Mouse (Mus musculus): ENCODE results near the gene Hlcs. TPM values are rescaled to one million over a fixed set of nuclear protein-coding genes. Genes with fewer than 3 reads are reported as not detected.

The Hlcs gene
- total RNA-seq, 2 experiments from 2014 or later, result 16.6 to 17.4 TPM

DNA sequence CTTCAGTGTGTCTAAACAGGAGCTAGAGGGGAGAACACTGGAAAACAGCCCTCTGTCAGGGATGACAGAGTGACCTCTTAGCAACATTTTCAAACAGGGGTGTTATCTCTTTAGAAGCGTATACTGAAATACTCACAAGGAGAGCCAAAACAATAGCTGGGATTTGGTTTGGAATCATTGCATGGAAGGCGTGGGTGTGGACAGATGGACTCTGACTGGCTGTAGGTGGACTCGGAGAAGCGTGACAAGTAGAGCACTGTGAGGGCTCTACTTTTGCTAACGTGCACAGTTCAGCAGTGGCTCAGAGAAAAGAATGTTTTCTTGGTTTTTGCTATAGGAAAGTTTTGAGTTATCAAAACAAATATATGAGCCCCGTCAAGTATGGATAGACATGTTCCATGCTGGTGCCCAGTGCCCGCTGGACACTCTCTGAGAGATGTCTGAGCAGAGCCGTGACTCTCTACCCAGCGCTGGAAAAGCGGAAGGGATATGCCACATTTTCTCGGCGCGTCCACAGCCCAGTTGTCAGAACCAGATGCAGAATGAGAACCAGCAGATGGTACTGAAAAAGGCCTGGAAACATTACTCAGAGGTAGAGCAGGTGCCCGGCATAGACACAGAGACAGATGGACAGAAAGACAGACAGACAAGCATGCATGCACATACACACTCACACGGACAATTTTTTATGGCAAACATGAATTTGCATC lies 62.6 kb downstream of the Hlcs start:
- intact Hi-C loops (cut with DNase I), result loop anchor here (2.0 to 5.0 kb wide), 2 partner anchors 42 to 123 kb away; no protein-coding TSS in a partner anchor
- no peak overlapping the region for H3K4me3 ChIP-seq
- H3K27ac ChIP-seq, result peak overlapping the region; percentile 55; the same call in 1 of the 2 replicates
- no peak for TF ChIP-seq CTCF (IDR thresholded peaks at IDR 0.05)
- peak in 1 of 2 experiments; percentile 71 for DNase-seq (ENCODE audit: extremely low spot score in 1 of 2, low spot score in 2 of 2)

DNA sequence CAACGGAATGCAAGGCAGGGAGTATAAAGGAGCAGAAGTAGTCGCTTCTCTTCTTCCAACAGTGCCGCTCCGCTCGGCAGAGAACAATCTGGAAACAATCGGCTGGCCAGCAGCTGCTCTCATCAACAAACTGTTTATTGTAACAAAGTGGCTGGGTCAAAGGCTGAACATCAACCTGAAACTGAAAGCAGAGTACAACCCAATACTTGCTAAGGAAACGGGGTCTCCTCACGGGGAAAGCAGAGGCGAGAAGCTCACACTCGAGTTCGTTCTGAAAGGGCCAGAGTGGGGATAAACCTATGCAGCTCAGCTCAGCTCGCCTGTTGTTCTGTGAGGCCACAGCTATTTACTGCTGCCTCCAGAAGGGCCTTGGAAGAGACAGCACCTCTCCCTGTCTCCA lies 63.2 kb downstream of the Hlcs start:
- Histone ChIP-seq H3K4me3 (no peak overlapping the region), H3K27ac (peak overlapping the region; percentile 55; the same call in 1 of the 2 replicates)
- intact Hi-C loops (cut with DNase I), result loop anchor here (2.0 to 5.0 kb wide), 2 partner anchors 41 to 123 kb away; no protein-coding TSS in a partner anchor
- no peak for TF ChIP-seq CTCF (IDR thresholded peaks at IDR 0.05)
- DNase-seq (ENCODE audit: extremely low spot score in 1 of 2, low spot score in 2 of 2), result no peak

DNA sequence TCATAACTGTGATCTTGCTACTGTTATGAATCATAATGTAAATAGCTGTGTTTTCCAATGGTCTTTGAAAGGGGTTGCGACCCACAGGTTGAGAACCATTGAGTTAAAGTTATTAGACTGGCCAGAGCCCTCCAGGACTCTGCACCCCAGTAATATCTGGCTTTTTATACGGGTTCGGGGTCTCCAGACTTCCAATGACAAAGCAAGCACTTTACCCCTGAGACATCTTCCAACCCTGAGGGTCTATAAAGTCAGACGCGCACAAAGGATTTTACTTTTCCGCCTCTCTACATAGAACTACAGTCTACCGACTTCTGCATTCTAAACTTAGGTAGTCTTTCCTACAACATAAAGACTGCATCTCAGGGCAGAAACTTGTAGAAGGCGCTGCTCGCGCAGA lies 63.7 kb downstream of the Hlcs start:
- intact Hi-C loops (cut with DNase I), result loop anchor here (2.0 to 5.0 kb wide), 2 partner anchors 41 to 122 kb away; no protein-coding TSS in a partner anchor
- Histone ChIP-seq H3K4me3 (no peak overlapping the region), H3K27ac (no peak overlapping the region)
- DNase-seq (ENCODE audit: extremely low spot score in 1 of 2, low spot score in 2 of 2), result no peak
- TF ChIP-seq CTCF (IDR thresholded peaks at IDR 0.05), result no peak

DNA sequence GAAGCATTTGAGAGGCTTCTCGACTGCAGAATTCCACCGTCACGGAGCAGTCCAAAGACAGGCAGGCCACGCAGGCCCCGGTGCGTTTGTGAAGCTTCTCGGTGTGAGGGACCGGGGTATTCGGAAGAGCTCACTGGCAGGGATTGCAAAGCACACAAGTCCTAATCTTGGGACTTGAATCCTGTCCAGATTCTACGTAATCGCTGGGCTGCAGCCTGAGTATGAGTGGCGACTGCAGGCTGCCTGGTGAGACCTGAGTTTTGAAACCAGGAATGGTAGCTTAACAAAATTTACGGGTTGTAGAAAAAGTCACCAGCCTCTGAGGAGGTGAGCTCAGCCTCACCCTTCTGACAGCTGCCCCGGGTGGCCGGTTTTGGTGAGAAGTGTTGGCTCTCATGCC lies 64.7 kb downstream of the Hlcs start:
- H3K4me3 ChIP-seq, result no peak overlapping the region
- DNase-seq (ENCODE audit: extremely low spot score in 1 of 2, low spot score in 2 of 2), result no peak
- intact Hi-C loops (cut with DNase I), result no loop called here
- H3K27ac ChIP-seq, result no peak overlapping the region
- no peak for TF ChIP-seq CTCF (IDR thresholded peaks at IDR 0.05)

DNA sequence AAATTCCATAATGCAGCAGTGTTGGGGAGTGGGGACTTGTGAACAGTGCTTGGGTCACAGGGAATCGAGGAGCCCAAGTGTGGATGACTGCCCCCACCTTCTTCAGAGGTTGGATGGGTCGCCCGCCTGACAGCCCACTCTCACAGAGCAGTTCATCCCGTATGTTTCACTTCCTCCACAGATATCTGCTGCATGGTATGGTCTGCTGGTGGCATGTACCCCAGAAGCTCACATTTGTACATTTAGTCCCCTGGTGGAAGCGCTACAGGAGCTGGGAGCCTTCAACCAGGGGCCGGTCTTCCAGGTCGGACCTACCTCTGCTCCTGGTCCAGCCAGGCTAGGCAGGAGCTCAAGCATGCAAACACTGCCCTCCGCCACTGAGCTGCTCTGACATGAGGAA lies 66.4 kb downstream of the Hlcs start:
- Histone ChIP-seq H3K4me3 (no peak overlapping the region), H3K27ac (no peak overlapping the region)
- no peak for DNase-seq (ENCODE audit: extremely low spot score in 1 of 2, low spot score in 2 of 2)
- no peak for TF ChIP-seq CTCF (IDR thresholded peaks at IDR 0.05)
- intact Hi-C loops (cut with DNase I), result no loop called here

DNA sequence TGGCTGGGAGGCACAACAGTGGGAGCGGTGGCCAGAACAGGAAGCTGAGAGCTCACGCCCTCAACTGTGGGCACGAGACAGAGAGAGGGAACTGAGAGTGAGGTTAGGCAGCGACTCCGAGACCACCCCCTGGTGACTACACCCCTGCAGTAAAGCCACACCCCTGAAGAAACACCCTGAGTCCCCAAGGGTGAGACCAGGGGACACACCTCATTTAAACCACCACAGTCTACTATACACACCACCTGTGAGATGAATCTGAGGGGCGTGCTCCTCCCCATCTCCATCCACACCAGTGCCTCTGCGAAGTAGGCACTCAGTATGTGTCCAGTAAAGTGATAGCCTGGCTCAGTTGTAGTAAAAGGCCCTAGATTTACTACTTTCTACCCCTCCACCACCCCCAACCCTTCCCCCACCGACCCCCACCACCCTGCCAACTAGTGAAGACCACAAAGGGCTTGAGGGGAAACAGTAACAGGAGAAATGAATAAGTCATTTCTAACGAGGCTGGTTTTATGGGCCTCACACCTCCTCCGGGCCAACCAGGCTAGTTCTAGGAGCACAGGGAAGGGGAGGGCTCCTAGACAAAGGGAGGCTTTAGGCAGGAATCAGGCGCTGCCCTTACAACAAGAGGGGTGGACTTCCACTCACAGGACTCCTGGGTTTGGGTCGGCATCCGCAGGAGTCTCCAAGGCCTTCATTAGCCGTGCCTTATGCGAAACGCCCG lies 67.2 kb downstream of the Hlcs start:
- no peak for DNase-seq (ENCODE audit: extremely low spot score in 1 of 2, low spot score in 2 of 2)
- no peak overlapping the region for H3K27ac ChIP-seq
- TF ChIP-seq CTCF (IDR thresholded peaks at IDR 0.05), result no peak

DNA sequence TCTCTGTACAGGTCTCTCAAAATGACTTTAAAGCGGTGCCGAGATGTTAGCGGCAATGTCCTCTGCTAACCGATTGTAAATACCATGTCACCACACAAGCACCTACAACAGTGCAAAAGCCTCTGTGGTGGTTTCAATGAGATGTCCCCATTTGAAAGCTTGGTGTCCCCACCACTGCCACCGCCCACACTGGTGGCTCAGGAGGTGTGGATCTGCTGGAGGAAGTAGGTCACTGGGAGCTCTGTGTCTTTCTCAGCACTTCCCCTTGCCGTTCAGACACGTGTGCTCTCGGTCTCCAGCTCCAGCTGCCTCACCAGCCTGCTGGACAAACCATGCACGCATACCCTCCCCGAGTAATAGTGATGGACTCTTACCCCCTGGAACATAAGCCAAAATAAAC lies 72.2 kb downstream of the Hlcs start:
- no peak overlapping the region for H3K4me3 ChIP-seq
- intact Hi-C loops (cut with DNase I), result no loop called here
- DNase-seq (ENCODE audit: extremely low spot score in 1 of 2, low spot score in 2 of 2), result no peak
- H3K27ac ChIP-seq, result no peak overlapping the region
- no peak for TF ChIP-seq CTCF (IDR thresholded peaks at IDR 0.05)

More for the DNA sequence above, 67.2 kb downstream of the Hlcs start:
- intact Hi-C loops (cut with DNase I), result no loop called here
- H3K4me3 ChIP-seq, result no peak overlapping the region

DNA sequence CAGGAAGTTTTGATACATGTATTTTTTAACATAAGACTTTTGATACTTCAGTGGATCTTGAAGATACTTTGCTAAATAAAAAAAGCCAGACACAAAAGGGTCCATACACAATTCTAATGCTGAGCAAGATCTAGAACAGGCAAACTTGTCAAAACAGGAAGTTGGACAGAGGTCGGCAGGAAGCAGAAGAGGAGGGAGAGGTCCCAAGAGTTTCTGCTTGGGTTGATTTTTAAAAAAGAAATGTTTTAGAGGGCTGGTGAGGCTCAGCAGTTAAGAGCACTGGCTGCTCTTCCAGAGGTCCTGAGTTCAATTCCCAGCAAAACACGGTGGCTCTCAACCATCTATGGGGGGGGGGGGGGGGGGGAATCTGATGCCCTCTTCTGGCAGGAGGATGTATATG lies 73.2 kb downstream of the Hlcs start:
- intact Hi-C loops (cut with DNase I), result no loop called here
- no peak overlapping the region for H3K27ac ChIP-seq
- H3K4me3 ChIP-seq, result no peak overlapping the region
- DNase-seq (ENCODE audit: extremely low spot score in 1 of 2, low spot score in 2 of 2), result no peak
- no peak for TF ChIP-seq CTCF (IDR thresholded peaks at IDR 0.05)

DNA sequence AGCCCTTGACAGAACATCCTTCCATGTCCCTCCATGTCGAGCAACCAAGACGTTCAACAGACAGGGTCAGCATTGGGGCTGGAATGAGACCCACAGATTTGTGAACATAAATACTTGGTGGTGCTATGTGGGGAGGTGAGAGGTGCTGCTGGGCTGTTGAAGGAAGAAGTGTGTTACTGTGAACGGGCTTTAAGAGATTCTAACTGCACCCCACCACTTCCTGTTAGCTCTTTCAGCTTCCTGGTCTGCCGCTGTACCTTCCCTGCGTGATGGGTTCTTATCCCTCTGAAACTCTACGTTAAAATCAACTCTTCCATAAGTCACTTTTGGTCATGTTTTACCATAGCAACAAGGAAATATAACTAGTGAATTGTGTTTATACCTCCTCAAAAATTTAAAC lies 73.8 kb downstream of the Hlcs start:
- Histone ChIP-seq H3K27ac (no peak overlapping the region), H3K4me3 (no peak overlapping the region)
- intact Hi-C loops (cut with DNase I), result no loop called here
- no peak for TF ChIP-seq CTCF (IDR thresholded peaks at IDR 0.05)
- DNase-seq (ENCODE audit: extremely low spot score in 1 of 2, low spot score in 2 of 2), result no peak

DNA sequence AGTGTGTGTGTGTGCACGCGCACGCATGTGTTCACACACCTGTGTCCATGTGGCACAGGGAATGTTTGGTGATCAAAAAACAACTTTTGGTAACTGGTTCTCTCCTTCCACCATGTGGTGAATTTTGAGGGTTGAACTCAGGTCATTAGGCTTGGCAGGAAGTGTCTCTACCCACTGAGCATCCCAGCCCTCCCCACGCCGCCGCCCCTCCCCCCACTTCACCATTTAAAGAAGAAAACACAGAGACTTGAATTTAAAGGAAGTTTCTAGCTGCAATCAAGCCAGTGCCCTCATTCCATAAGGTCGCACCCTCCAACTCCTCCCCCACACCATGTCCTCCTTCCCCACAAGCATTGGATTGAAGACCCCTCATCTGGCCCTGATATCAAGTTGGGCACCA lies 74.2 kb downstream of the Hlcs start:
- DNase-seq (ENCODE audit: extremely low spot score in 1 of 2, low spot score in 2 of 2), result no peak
- H3K4me3 ChIP-seq, result no peak overlapping the region
- intact Hi-C loops (cut with DNase I), result no loop called here
- no peak for TF ChIP-seq CTCF (IDR thresholded peaks at IDR 0.05)
- H3K27ac ChIP-seq, result no peak overlapping the region

DNA sequence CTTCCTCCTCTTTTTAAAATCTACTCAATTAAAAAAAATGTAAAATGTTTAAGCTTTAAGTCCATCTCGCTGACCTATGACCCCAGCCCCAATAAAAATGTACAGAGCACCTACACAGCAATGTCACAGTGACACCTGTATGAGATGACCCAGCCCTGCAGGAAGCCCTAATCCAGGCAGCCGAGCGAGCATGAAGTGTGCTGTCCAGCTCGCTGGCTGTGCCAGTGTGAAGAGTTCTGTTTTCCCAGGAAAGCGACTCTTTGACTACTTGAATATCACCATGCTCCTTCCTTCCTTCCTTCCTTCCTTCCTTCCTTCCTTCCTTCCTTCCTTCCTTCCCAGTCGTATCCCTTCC lies 76.3 kb downstream of the Hlcs start:
- H3K4me3 ChIP-seq, result no peak overlapping the region
- DNase-seq (ENCODE audit: extremely low spot score in 1 of 2, low spot score in 2 of 2), result no peak
- intact Hi-C loops (cut with DNase I), result no loop called here
- no peak for TF ChIP-seq CTCF (IDR thresholded peaks at IDR 0.05)
- no peak overlapping the region; the same call in 1 of the 2 replicates for H3K27ac ChIP-seq

Measured in left cerebral cortex, adult 2 months (tissue).